Mouse (Mus musculus): ENCODE data around the gene Tex30.

GRCm38 (mm10) chr1:44063439-44063838 is 38.8 kb downstream of the Tex30 start:
- TF ChIP-seq CTCF (IDR thresholded peaks at IDR 0.05; ENCODE audit: low read depth, low read length) (no peak), GATA2 (IDR thresholded peaks at IDR 0.05; ENCODE audit: borderline replicate concordance, low read depth, low read length) (no peak), POLR2AphosphoS5 (IDR thresholded peaks at IDR 0.05; ENCODE audit: insufficient replicate concordance, low read depth, low read length) (no peak), TAL1 (conservative IDR thresholded peaks at IDR 0.05; ENCODE audit: low read depth, low read length) (no peak), GATA1 (IDR thresholded peaks at IDR 0.05; ENCODE audit: borderline replicate concordance, low read length) (no peak)
